ENCODE assay signal across 9 mouse cellular contexts in genomic region chrX:102159778-102160177, GRCm38 (mm10). TPM values are rescaled to one million over a fixed set of nuclear protein-coding genes. Genes with fewer than 3 reads are reported as not detected.
A peak's percentile ranks its signal among the peaks of the same experiment; 100 is the strongest.
DNase-seq lines count a peak whose midpoint lies in the region; ATAC-seq and TF ChIP-seq lines count a peak whose summit lies in the region.
"Had no signal": no experiment of that assay in that cellular context is flagged by ENCODE, and none has a peak within 500 bp of the region (broad histone marks: within the 10 kb centered on the region; RNA-seq: fewer than 3 reads in every experiment).

No protein-coding gene starts in this region.

- no peak for TF ChIP-seq POLR2A in cortical plate, adult 2 months (IDR thresholded peaks at IDR 0.05; ENCODE audit: extremely low read depth, insufficient read depth, low read length)

- H3K27ac ChIP-seq in gastrocnemius, adult 2 months, result no peak overlapping the region
- H3K27ac ChIP-seq in cortical plate, adult 2 months (ENCODE audit: insufficient read depth, low read length), result no peak overlapping the region
- no peak overlapping the region for H3K27ac ChIP-seq in lung, postnatal 0 days (ENCODE audit: low read length)
- H3K27ac ChIP-seq in forebrain, embryonic 14.5 days (ENCODE audit: low read depth, low read length), result no peak overlapping the region
- H3K27ac ChIP-seq: heart, embryonic 13.5 days had no signal

- no peak overlapping the region for H3K4me3 ChIP-seq in gastrocnemius, adult 2 months
- H3K4me3 ChIP-seq in cortical plate, adult 2 months (ENCODE audit: insufficient read depth, low read length), result no peak overlapping the region
- H3K4me3 ChIP-seq in lung, postnatal 0 days (ENCODE audit: low read depth, low read length), result no peak overlapping the region
- no peak overlapping the region for H3K4me3 ChIP-seq in forebrain, embryonic 14.5 days (ENCODE audit: low read depth, low read length)
- H3K4me3 ChIP-seq: heart, embryonic 13.5 days had no signal

- no peaks in the 10 kb centered on the region for H3K27me3 ChIP-seq in lung, postnatal 0 days (replicated peaks; ENCODE audit: insufficient read depth, low read length)
- H3K27me3 ChIP-seq in forebrain, embryonic 14.5 days (replicated peaks; ENCODE audit: control insufficient read depth, insufficient read depth, low read length), result no peaks in the 10 kb centered on the region

- H3K9ac ChIP-seq in lung, postnatal 0 days (replicated peaks; ENCODE audit: low read depth), result no peak overlapping the region
- H3K9ac ChIP-seq in forebrain, embryonic 14.5 days (ENCODE audit: low read length), result no peak overlapping the region
- H3K9ac ChIP-seq: heart, embryonic 13.5 days had no signal

- peak; percentile 38 for DNase-seq in gastrocnemius, adult 2 months
- no peak for DNase-seq in gastrocnemius, postnatal 36 days
- peak; percentile 10 to 20 for DNase-seq in right cerebral cortex, adult 2 months (ENCODE audit: low spot score in 2 of 2)
- DNase-seq in right cerebral cortex, adult 18-20 months, result no peak
- peak; percentile 27 for DNase-seq in lung, postnatal 0 days (ENCODE audit: low spot score)
- DNase-seq in thymus, postnatal 36 days, result peak; percentile 30 to 31
- DNase-seq in forebrain, embryonic 14.5 days (ENCODE audit: low spot score), result no peak

- no peak overlapping the region for H3K4me2 ChIP-seq in lung, postnatal 0 days (replicated peaks; ENCODE audit: low read depth, low read length)
- H3K4me2 ChIP-seq in forebrain, embryonic 14.5 days (ENCODE audit: low read length), result no peak overlapping the region
- H3K4me2 ChIP-seq: heart, embryonic 13.5 days had no signal

- no peaks in the 10 kb centered on the region for H3K9me3 ChIP-seq in lung, postnatal 0 days (ENCODE audit: low read length)
- no peaks in the 10 kb centered on the region for H3K9me3 ChIP-seq in forebrain, embryonic 14.5 days (replicated peaks; ENCODE audit: control insufficient read depth, low read length)
- H3K9me3 ChIP-seq: heart, embryonic 13.5 days had no signal

- no peak for ATAC-seq in lung, postnatal 0 days
- no peak for ATAC-seq in forebrain, embryonic 14.5 days

- no peak for TF ChIP-seq EP300 in lung, postnatal 0 days (IDR thresholded peaks at IDR 0.05)

- no peaks in the 10 kb centered on the region for H3K36me3 ChIP-seq in lung, postnatal 0 days (ENCODE audit: insufficient read depth, low read length)
- no peaks in the 10 kb centered on the region for H3K36me3 ChIP-seq in forebrain, embryonic 14.5 days (ENCODE audit: control insufficient read depth, insufficient read depth, low read length)
- H3K36me3 ChIP-seq: heart, embryonic 13.5 days had no signal

- intact Hi-C loops in gastrocnemius, adult 2 months (cut with DNase I), result loop anchor here (2.0 kb wide), 1 partner anchor 319 kb away; no protein-coding TSS in a partner anchor
- intact Hi-C loops in gastrocnemius, postnatal 36 days (cut with DNase I), result loop anchor here (5.0 kb wide), 2 partner anchors 37 to 323 kb away; no protein-coding TSS in a partner anchor

- H3K4me1 ChIP-seq in cortical plate, adult 2 months (ENCODE audit: control insufficient read depth, insufficient read depth, low read length), result no peaks in the 10 kb centered on the region
- H3K4me1 ChIP-seq in lung, postnatal 0 days (ENCODE audit: insufficient read depth, low read depth, low read length), result no peaks in the 10 kb centered on the region
- H3K4me1 ChIP-seq in forebrain, embryonic 14.5 days (ENCODE audit: control insufficient read depth, insufficient read depth, low read length), result no peaks in the 10 kb centered on the region

- 68% methylated on average over 2 of the region's 2 CpGs for WGBS in lung, postnatal 0 days
- 55% methylated on average over 2 of the region's 2 CpGs for WGBS in forebrain, embryonic 14.5 days

- TF ChIP-seq CTCF in gastrocnemius, adult 2 months (IDR thresholded peaks at IDR 0.05), result peak; percentile 64
- peak; percentile 16; the same call in 1 of the 2 replicates for TF ChIP-seq CTCF in cortical plate, adult 2 months (IDR thresholded peaks at IDR 0.05; ENCODE audit: extremely low read depth, insufficient read depth, low read length)
- TF ChIP-seq CTCF in lung, postnatal 0 days (IDR thresholded peaks at IDR 0.05), result peak; percentile 41

RNA-seq across cellular contexts. Expression of gene Ercc6l, which starts 2.9 kb away (rescaled TPM):
- total RNA-seq in gastrocnemius, adult 2 months (2021), result under 1 TPM; 0.08 TPM
- under 1 TPM; 0.12 to 0.15 TPM for total RNA-seq in gastrocnemius, postnatal 36 days (2021)
- polyA plus RNA-seq in cortical plate, adult 2 months (2012; rRNA removed), result 0.08 and 0.10 TPM in 2 replicates
- polyA plus RNA-seq in lung, postnatal 0 days (2015; fragmentation: Nextera tagmentation; extraction: Ambion mirVana), result 0.87 and 1.1 TPM in 2 replicates
- polyA plus RNA-seq in forebrain, embryonic 14.5 days (2014; fragmentation: Nextera tagmentation; extraction: Ambion mirVana), result 5.6 and 6.1 TPM in 2 replicates

RNA-seq across cellular contexts. Expression of gene Rps4x, which starts 29.4 kb away (rescaled TPM):
- 100 to 1,000 TPM; 505 to 553 TPM for total RNA-seq in gastrocnemius, adult 2 months (2021)
- total RNA-seq in gastrocnemius, postnatal 36 days (2021), result 100 to 1,000 TPM; 438 to 509 TPM
- 561 and 563 TPM in 2 replicates for polyA plus RNA-seq in cortical plate, adult 2 months (2012; rRNA removed)
- polyA plus RNA-seq in lung, postnatal 0 days (2015; fragmentation: Nextera tagmentation; extraction: Ambion mirVana), result 614 and 632 TPM in 2 replicates
- polyA plus RNA-seq in forebrain, embryonic 14.5 days (2014; fragmentation: Nextera tagmentation; extraction: Ambion mirVana), result 509 and 682 TPM in 2 replicates

RNA-seq across cellular contexts. Expression of gene Pin4, which starts 40.5 kb away (rescaled TPM):
- 10 to 100 TPM; 25.0 to 40.3 TPM for total RNA-seq in gastrocnemius, adult 2 months (2021)
- total RNA-seq in gastrocnemius, postnatal 36 days (2021), result 10 to 100 TPM; 21.3 to 33.1 TPM
- polyA plus RNA-seq in cortical plate, adult 2 months (2012; rRNA removed), result 46.0 and 46.5 TPM in 2 replicates
- polyA plus RNA-seq in lung, postnatal 0 days (2015; fragmentation: Nextera tagmentation; extraction: Ambion mirVana), result 41.4 and 58.7 TPM in 2 replicates
- 59.3 and 79.6 TPM in 2 replicates for polyA plus RNA-seq in forebrain, embryonic 14.5 days (2014; fragmentation: Nextera tagmentation; extraction: Ambion mirVana)

Comparison
In these comparisons a context has a peak if more than half of its experiments do, and no peak if none do; other contexts are left out.
1. DNase-seq: peak in gastrocnemius, adult 2 months (single experiment), right cerebral cortex, adult 2 months (2 of 2), lung, postnatal 0 days (single experiment) and thymus, postnatal 36 days (2 of 2); none in gastrocnemius, postnatal 36 days (0 of 2), right cerebral cortex, adult 18-20 months (single experiment) and forebrain, embryonic 14.5 days (single experiment).
2. Peak in every context shown above with its lines, with median percentiles within 50 percentile points of each other: CTCF ChIP-seq.